Mouse (Mus musculus) midbrain, embryonic 14.5 days (tissue): ENCODE measurements at regions not wholly inside any gene's neighbourhood (a gene's known extent, or its start where the extent isn't known, plus 50 kb on each side); places are given as distances from the start of the nearest gene placed in this dataset.

Experiments
- ATAC-seq: fragments of 200-750 bp; cut with Nextera tagmentation; 2 replicates; pipeline ENCODE4 v1.8.0; 2017; ENCODE audit warnings: moderate number of reproducible peaks, moderate library complexity; ENCODE audit not compliant: low FRiP score, low TSS enrichment
- DNase-seq: peaks from one replicate; pipeline ENCODE4 v3.0.0-alpha.2; 2015
- H3K27ac ChIP-seq: fragments of 300-500 bp; sonication (generic); replicated peaks from 2 replicates; pipeline ENCODE4 v1.5.1; 2014; ENCODE audit warnings: mild to moderate bottlenecking, low read depth, low read length, moderate library complexity
- H3K27me3 ChIP-seq: fragments of 300-500 bp; sonication (generic); 2 replicates; pipeline ENCODE4 v1.6.1; 2014; ENCODE audit warnings: low read length, control low read depth, mixed read lengths; ENCODE audit not compliant: control insufficient read depth, insufficient read depth
- H3K36me3 ChIP-seq: fragments of 300-500 bp; sonication (generic); 2 replicates; pipeline ENCODE4 v1.6.1; 2014; ENCODE audit warnings: low read length, control low read depth; ENCODE audit not compliant: control insufficient read depth, insufficient read depth
- H3K4me1 ChIP-seq: fragments of 300-500 bp; sonication (generic); 2 replicates; pipeline ENCODE4 v1.6.1; 2014; ENCODE audit warnings: mild to moderate bottlenecking, antibody characterized with exemption, low read length, control low read depth; ENCODE audit not compliant: control insufficient read depth, insufficient read depth
- H3K4me2 ChIP-seq: fragments of 300-500 bp; sonication (generic); 2 replicates; pipeline ENCODE4 v1.6.1; 2014; ENCODE audit warnings: mild to moderate bottlenecking, low read length, moderate library complexity
- H3K4me3 ChIP-seq: fragments of 300-500 bp; sonication (generic); replicated peaks from 2 replicates; pipeline ENCODE4 v1.5.1; 2014; ENCODE audit warnings: low read depth, low read length
- H3K9ac ChIP-seq: fragments of 300-500 bp; sonication (generic); replicated peaks from 2 replicates; pipeline ENCODE4 v1.6.1; 2014; ENCODE audit warnings: mild to moderate bottlenecking, low read length, moderate library complexity
- H3K9me3 ChIP-seq: fragments of 300-500 bp; sonication (generic); 2 replicates; pipeline ENCODE4 v1.6.1; 2016; ENCODE audit warnings: low read length, control low read depth, mixed read lengths; ENCODE audit not compliant: control insufficient read depth
- WGBS: fragments of 180-500 bp; shearing (Covaris S2); extraction: QIAGEN DNeasy Blood & Tissue Kit; methylation state at CpG from one replicate; pipeline ENCODE4 v1.1.7; 2014; 5-methylcytosine and 5-hydroxymethylcytosine counted together

- Histone ChIP-seq H3K9me3 (no peaks in the 10 kb centered on the region), H3K27me3 (no peaks in the 10 kb centered on the region), H3K4me2 (no peak overlapping the region), H3K9ac (no peak overlapping the region), H3K4me3 (no peak overlapping the region), H3K4me1 (no peaks in the 10 kb centered on the region), H3K27ac (no peak overlapping the region), H3K36me3 (no peaks in the 10 kb centered on the region)
- 89% methylated on average over 3 of the region's 3 CpGs for WGBS
- no peak for DNase-seq
- no peak for ATAC-seq
These were observed 789.6 kb upstream of the Adgrl4 start for GRCm38 (mm10) chr3:150648040-150648439.

GRCm38 (mm10) chr3:150649783-150650565, 787.7 kb upstream of the Adgrl4 start:
- no peak for ATAC-seq
- H3K36me3 ChIP-seq = no peaks in the 10 kb centered on the region
- no peak overlapping the region for H3K27ac ChIP-seq
- no peaks in the 10 kb centered on the region for H3K27me3 ChIP-seq
- no peaks in the 10 kb centered on the region for H3K9me3 ChIP-seq
- 82% methylated on average over 3 of the region's 3 CpGs for WGBS
- no peak overlapping the region for H3K4me3 ChIP-seq
- H3K4me2 ChIP-seq = no peak overlapping the region
- H3K4me1 ChIP-seq = no peaks in the 10 kb centered on the region
- no peak overlapping the region for H3K9ac ChIP-seq
- no peak for DNase-seq

- Histone ChIP-seq H3K9ac (no peak overlapping the region), H3K27ac (no peak overlapping the region), H3K4me3 (no peak overlapping the region), H3K9me3 (no peaks in the 10 kb centered on the region), H3K36me3 (no peaks in the 10 kb centered on the region), H3K4me2 (no peak overlapping the region), H3K27me3 (no peaks in the 10 kb centered on the region), H3K4me1 (no peaks in the 10 kb centered on the region)
- no peak for DNase-seq
- WGBS = 89% methylated on average over 5 of the region's 5 CpGs
- no peak for ATAC-seq
These were observed 741.9 kb upstream of the Adgrl4 start for GRCm38 (mm10) chr3:150695751-150696150.

GRCm38 (mm10) chr3:150699990-150700389, 737.7 kb upstream of the Adgrl4 start:
- no peaks in the 10 kb centered on the region for H3K27me3 ChIP-seq
- H3K9me3 ChIP-seq = no peaks in the 10 kb centered on the region
- no peak for ATAC-seq
- no peaks in the 10 kb centered on the region for H3K36me3 ChIP-seq
- no peak for DNase-seq
- no peaks in the 10 kb centered on the region for H3K4me1 ChIP-seq
- H3K4me2 ChIP-seq = no peak overlapping the region
- WGBS = 80% methylated on average over 2 of the region's 2 CpGs
- H3K9ac ChIP-seq = no peak overlapping the region
- no peak overlapping the region for H3K27ac ChIP-seq
- H3K4me3 ChIP-seq = no peak overlapping the region
